21 mouse cellular contexts compared by ENCODE assay signal in genomic region chr5:149150882-149151281, GRCm38 (mm10).
"Had no signal": no experiment of that assay in that cellular context is flagged by ENCODE, and none has a peak within 500 bp of the region (broad histone marks: within the 10 kb centered on the region; RNA-seq: fewer than 3 reads in every experiment).

No protein-coding gene starts in this region.

- H3K36me3 ChIP-seq: limb, embryonic 12.5 days; limb, embryonic 15.5 days; midbrain, embryonic 12.5 days; midbrain, embryonic 15.5 days; neural tube, embryonic 12.5 days; neural tube, embryonic 15.5 days; stomach, embryonic 15.5 days had no signal

- H3K9ac ChIP-seq: limb, embryonic 12.5 days; limb, embryonic 15.5 days; midbrain, embryonic 12.5 days; midbrain, embryonic 15.5 days; neural tube, embryonic 12.5 days; neural tube, embryonic 15.5 days; stomach, embryonic 15.5 days had no signal

- H3K4me2 ChIP-seq: limb, embryonic 12.5 days; limb, embryonic 15.5 days; midbrain, embryonic 12.5 days; midbrain, embryonic 15.5 days; neural tube, embryonic 12.5 days; neural tube, embryonic 15.5 days; stomach, embryonic 15.5 days had no signal

- H3K27me3 ChIP-seq: limb, embryonic 12.5 days; limb, embryonic 15.5 days; midbrain, embryonic 12.5 days; midbrain, embryonic 15.5 days; neural tube, embryonic 12.5 days; neural tube, embryonic 15.5 days; stomach, embryonic 15.5 days had no signal

- H3K9me3 ChIP-seq: limb, embryonic 15.5 days; midbrain, embryonic 12.5 days; midbrain, embryonic 15.5 days; neural tube, embryonic 12.5 days; neural tube, embryonic 15.5 days; stomach, embryonic 15.5 days had no signal

- DNase-seq: kidney, adult 18-20 months; kidney, adult 9 months; kidney, postnatal 14 days; kidney, postnatal 4 days; left cerebral cortex, postnatal 4 days; lung, adult 18-20 months; right cerebral cortex, adult 18-20 months; right cerebral cortex, postnatal 14 days; spleen, adult 18-20 months; thymus, postnatal 4 days had no signal

- H3K27ac ChIP-seq: hindbrain, postnatal 0 days; limb, embryonic 12.5 days; limb, embryonic 15.5 days; macrophage; midbrain, embryonic 12.5 days; midbrain, embryonic 15.5 days; neural tube, embryonic 12.5 days; neural tube, embryonic 15.5 days; stomach, embryonic 15.5 days had no signal

- ATAC-seq: hindbrain, postnatal 0 days; inflammation-experienced regulatory T-cells, adult 6 months; intestine, embryonic 16.5 days; midbrain, embryonic 15.5 days had no signal

- H3K4me1 ChIP-seq: midbrain, embryonic 12.5 days; midbrain, embryonic 15.5 days; neural tube, embryonic 15.5 days had no signal

- H3K4me3 ChIP-seq: limb, embryonic 12.5 days; limb, embryonic 15.5 days; midbrain, embryonic 12.5 days; midbrain, embryonic 15.5 days; neural tube, embryonic 12.5 days; neural tube, embryonic 15.5 days; stomach, embryonic 15.5 days had no signal
